Mouse (Mus musculus): ENCODE data around the gene Lrba. TPM values are rescaled to one million over a fixed set of nuclear protein-coding genes. Genes with fewer than 3 reads are reported as not detected.

Lrba gene
- polyA plus RNA-seq, 1 experiment from 2014 or later, result 1.8 TPM

GRCm38 (mm10) chr3:86786845-86787351, 562.4 kb downstream of the Lrba start:
- no peaks in the 10 kb centered on the region for H3K27me3 ChIP-seq
- no peak overlapping the region for H3K9ac ChIP-seq
- ATAC-seq (replicated peaks; ENCODE audit: insufficient number of reproducible peaks, insufficient read depth, low FRiP score, low read depth), result peak; percentile 90
- no peaks in the 10 kb centered on the region for H3K9me3 ChIP-seq (replicated peaks)
- 0 out of 2 replicates have a peak overlapping the region, but pooled peaks have one; percentile 19 for H3K4me2 ChIP-seq
- 31% methylated on average over 11 of the region's 11 CpGs for WGBS
- no peaks in the 10 kb centered on the region for H3K36me3 ChIP-seq
- peaks cover 39% of the 10 kb centered on the region for H3K4me1 ChIP-seq (replicated peaks)
- H3K27ac ChIP-seq, result peak overlapping the region; percentile 72
- no peak overlapping the region for H3K4me3 ChIP-seq

DNA sequence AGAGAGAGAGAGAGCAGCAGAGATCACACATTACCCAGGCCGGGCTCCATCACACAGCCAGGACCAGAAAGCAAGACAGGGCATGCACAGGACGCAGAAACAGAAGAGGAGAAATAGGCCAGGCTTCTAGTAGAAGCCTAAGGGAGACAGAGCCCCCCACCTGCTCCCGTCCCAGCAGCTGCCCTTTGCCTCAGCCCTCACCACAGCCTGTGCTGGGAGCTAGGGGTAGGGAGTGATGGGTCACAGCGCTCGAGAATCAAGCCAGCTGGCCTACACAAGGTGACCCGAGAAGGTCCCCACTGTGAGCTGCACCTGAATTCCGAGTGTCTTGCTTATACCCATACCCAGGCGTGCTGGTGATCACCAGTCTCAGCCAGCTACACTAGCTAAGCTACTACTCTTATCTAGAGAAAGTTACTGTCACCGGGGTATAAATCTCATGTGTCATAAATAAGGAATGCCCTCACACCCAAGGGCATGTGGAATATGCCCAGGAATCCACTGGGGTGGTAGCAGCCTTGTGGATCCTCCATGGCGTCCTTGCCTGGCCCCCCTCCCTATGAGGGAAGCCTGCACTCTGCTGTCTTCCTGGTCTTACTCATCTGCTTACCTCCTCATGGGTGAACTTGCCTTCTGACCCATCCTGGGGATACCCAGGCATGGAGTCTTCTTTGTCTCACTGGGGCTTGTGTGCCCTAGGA, 563.1 kb downstream of the Lrba start:
- WGBS, result 57% methylated on average over 10 of the region's 10 CpGs
- no peak for ATAC-seq (replicated peaks; ENCODE audit: insufficient number of reproducible peaks, insufficient read depth, low FRiP score, low read depth)
- H3K9ac ChIP-seq, result no peak overlapping the region
- peak overlapping the region; percentile 72 for H3K27ac ChIP-seq
- H3K27me3 ChIP-seq, result no peaks in the 10 kb centered on the region
- no peaks in the 10 kb centered on the region for H3K9me3 ChIP-seq (replicated peaks)
- no peak overlapping the region for H3K4me3 ChIP-seq
- H3K4me1 ChIP-seq (replicated peaks), result peaks cover 39% of the 10 kb centered on the region
- H3K4me2 ChIP-seq, result 0 out of 2 replicates have a peak overlapping the region, but pooled peaks have one; percentile 19
- H3K36me3 ChIP-seq, result no peaks in the 10 kb centered on the region

DNA sequence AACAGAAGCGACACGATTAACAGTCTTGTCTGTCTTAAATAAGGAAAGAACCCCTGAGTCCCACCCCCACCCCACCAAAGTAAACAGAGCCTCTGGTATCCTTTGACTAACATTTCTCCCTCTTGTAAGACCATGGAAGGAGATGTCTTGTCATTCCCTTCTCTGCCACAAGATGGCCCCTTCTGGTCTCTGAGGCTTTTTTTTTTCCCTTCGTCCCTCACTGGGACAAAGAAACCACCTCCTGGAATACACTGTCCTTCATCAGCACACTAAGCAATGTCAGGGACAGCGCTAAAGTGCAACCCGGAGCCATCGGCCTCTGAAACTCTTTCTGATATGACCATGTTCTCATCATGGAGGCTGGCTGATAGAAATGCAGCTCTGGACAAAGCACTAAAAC, 564.2 kb downstream of the Lrba start:
- H3K9ac ChIP-seq, result no peak overlapping the region

GRCm38 (mm10) chr3:86789752-86790151, 565.3 kb downstream of the Lrba start:
- Histone ChIP-seq H3K4me2 (no peak overlapping the region), H3K9me3 (replicated peaks) (no peaks in the 10 kb centered on the region), H3K27me3 (no peaks in the 10 kb centered on the region), H3K27ac (no peak overlapping the region), H3K4me3 (no peak overlapping the region), H3K9ac (no peak overlapping the region), H3K4me1 (replicated peaks) (peaks cover 47% of the 10 kb centered on the region), H3K36me3 (no peaks in the 10 kb centered on the region)
- no peak for ATAC-seq (replicated peaks; ENCODE audit: insufficient number of reproducible peaks, insufficient read depth, low FRiP score, low read depth)
- WGBS, result 75% methylated on average over 5 of the region's 5 CpGs

More for the DNA sequence above, 564.2 kb downstream of the Lrba start:
- 37% methylated on average over 6 of the region's 6 CpGs for WGBS
- H3K27ac ChIP-seq, result peak overlapping the region; percentile 6; the same call in 1 of the 2 replicates
- peak overlapping the region; percentile 9; the same call in 1 of the 2 replicates for H3K4me2 ChIP-seq
- H3K36me3 ChIP-seq, result no peaks in the 10 kb centered on the region
- no peaks in the 10 kb centered on the region for H3K9me3 ChIP-seq (replicated peaks)
- peaks cover 45% of the 10 kb centered on the region for H3K4me1 ChIP-seq (replicated peaks)
- no peak for ATAC-seq (replicated peaks; ENCODE audit: insufficient number of reproducible peaks, insufficient read depth, low FRiP score, low read depth)
- no peak overlapping the region for H3K4me3 ChIP-seq
- no peaks in the 10 kb centered on the region for H3K27me3 ChIP-seq

- Histone ChIP-seq H3K27me3 (no peaks in the 10 kb centered on the region), H3K4me3 (no peak overlapping the region), H3K36me3 (no peaks in the 10 kb centered on the region), H3K27ac (peak overlapping the region; percentile 48), H3K9ac (no peak overlapping the region), H3K4me2 (no peak overlapping the region), H3K4me1 (replicated peaks) (peaks cover 22% of the 10 kb centered on the region), H3K9me3 (replicated peaks) (no peaks in the 10 kb centered on the region)
- no peak for ATAC-seq (replicated peaks; ENCODE audit: insufficient number of reproducible peaks, insufficient read depth, low FRiP score, low read depth)
- WGBS, result 43% methylated on average over 4 of the region's 4 CpGs
Observed at GRCm38 (mm10) chr3:86793264-86793663, 568.8 kb downstream of the Lrba start.

GRCm38 (mm10) chr3:86793720-86794191, 569.3 kb downstream of the Lrba start:
- WGBS, result 23% methylated on average over 1 of the region's 1 CpGs
- Histone ChIP-seq H3K4me1 (replicated peaks) (peaks cover 20% of the 10 kb centered on the region), H3K36me3 (no peaks in the 10 kb centered on the region), H3K27me3 (no peaks in the 10 kb centered on the region), H3K9ac (no peak overlapping the region), H3K4me2 (no peak overlapping the region), H3K27ac (peak overlapping the region; percentile 48), H3K4me3 (no peak overlapping the region), H3K9me3 (replicated peaks) (no peaks in the 10 kb centered on the region)
- ATAC-seq (replicated peaks; ENCODE audit: insufficient number of reproducible peaks, insufficient read depth, low FRiP score, low read depth), result peak; percentile 67

- H3K4me3 ChIP-seq, result no peak overlapping the region
- no peaks in the 10 kb centered on the region for H3K36me3 ChIP-seq
- no peak overlapping the region for H3K27ac ChIP-seq
- no peak for ATAC-seq (replicated peaks; ENCODE audit: insufficient number of reproducible peaks, insufficient read depth, low FRiP score, low read depth)
- H3K9me3 ChIP-seq (replicated peaks), result no peaks in the 10 kb centered on the region
- peaks cover 11% of the 10 kb centered on the region; the same call in 1 of the 2 replicates for H3K4me1 ChIP-seq (replicated peaks)
- no peaks in the 10 kb centered on the region for H3K27me3 ChIP-seq
- H3K4me2 ChIP-seq, result no peak overlapping the region
- 33% methylated on average over 6 of the region's 6 CpGs for WGBS
- H3K9ac ChIP-seq, result no peak overlapping the region
Observed at GRCm38 (mm10) chr3:86796716-86797115, 572.2 kb downstream of the Lrba start.

DNA sequence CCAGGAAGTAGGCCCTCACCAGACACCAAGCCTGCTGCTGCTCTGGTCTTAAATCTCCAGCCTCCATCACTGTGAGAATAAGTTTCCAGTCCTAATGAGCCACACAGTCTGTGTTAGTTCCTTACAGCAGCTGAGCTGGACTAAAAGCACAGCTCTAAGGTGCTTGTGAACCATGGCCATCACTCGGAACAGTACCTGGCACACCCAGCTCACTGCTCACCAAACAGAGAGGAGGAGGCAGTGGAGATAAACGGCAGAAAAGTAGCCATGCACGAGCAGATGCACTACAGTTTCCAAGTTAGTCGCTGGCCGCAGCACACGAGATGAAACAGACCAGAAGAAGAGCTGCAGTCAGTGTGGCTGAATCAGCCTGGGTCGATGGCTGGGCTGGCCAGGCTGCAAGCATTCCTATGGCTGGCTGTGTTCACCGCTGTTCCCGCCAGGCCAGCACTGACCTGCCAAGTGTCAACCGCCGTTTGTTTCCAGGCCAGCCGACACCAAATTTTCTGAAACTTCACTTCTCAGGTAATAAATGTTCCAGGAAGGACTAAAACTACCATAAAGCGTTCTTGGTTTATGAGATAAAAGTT, 573.5 kb downstream of the Lrba start:
- H3K9me3 ChIP-seq (replicated peaks), result no peaks in the 10 kb centered on the region
- no peak for ATAC-seq (replicated peaks; ENCODE audit: insufficient number of reproducible peaks, insufficient read depth, low FRiP score, low read depth)
- H3K27me3 ChIP-seq, result no peaks in the 10 kb centered on the region
- no peak overlapping the region for H3K9ac ChIP-seq
- no peak overlapping the region for H3K4me2 ChIP-seq
- no peaks in the 10 kb centered on the region for H3K36me3 ChIP-seq
- 63% methylated on average over 13 of the region's 13 CpGs for WGBS
- no peak overlapping the region for H3K4me3 ChIP-seq
- H3K27ac ChIP-seq, result no peak overlapping the region
- H3K4me1 ChIP-seq (replicated peaks), result peaks cover 11% of the 10 kb centered on the region; the same call in 1 of the 2 replicates

GRCm38 (mm10) chr3:86799041-86799440, 574.6 kb downstream of the Lrba start:
- peaks cover 6% of the 10 kb centered on the region; the same call in 1 of the 2 replicates for H3K4me1 ChIP-seq (replicated peaks)
- H3K4me2 ChIP-seq, result no peak overlapping the region
- H3K9me3 ChIP-seq (replicated peaks), result no peaks in the 10 kb centered on the region
- H3K27ac ChIP-seq, result no peak overlapping the region
- H3K4me3 ChIP-seq, result no peak overlapping the region
- H3K27me3 ChIP-seq, result no peaks in the 10 kb centered on the region
- no peak for ATAC-seq (replicated peaks; ENCODE audit: insufficient number of reproducible peaks, insufficient read depth, low FRiP score, low read depth)
- H3K9ac ChIP-seq, result no peak overlapping the region
- 66% methylated on average over 9 of the region's 9 CpGs for WGBS
- no peaks in the 10 kb centered on the region for H3K36me3 ChIP-seq

DNA sequence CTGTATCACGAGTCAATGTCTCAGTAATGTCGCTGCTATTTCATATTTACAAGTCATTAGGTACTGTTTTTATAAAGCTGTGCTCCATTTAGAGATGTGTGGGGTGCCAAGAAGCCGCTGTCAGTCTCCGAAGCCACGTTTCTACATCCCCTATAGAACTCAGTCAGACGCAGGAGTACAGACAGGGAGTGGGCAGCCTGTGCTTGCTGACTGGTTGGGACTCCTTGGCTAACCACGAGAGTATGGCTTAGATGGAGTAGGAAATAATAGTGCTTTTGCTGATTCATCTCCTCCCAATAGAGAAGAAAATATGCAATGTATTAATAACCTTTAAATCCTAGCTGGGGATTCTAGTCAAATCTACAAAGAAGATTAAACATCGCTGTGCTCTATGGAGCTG, 576.4 kb downstream of the Lrba start:
- no peak overlapping the region for H3K27ac ChIP-seq
- no peaks in the 10 kb centered on the region for H3K36me3 ChIP-seq
- H3K9ac ChIP-seq, result no peak overlapping the region
- H3K9me3 ChIP-seq (replicated peaks), result no peaks in the 10 kb centered on the region
- ATAC-seq (replicated peaks; ENCODE audit: insufficient number of reproducible peaks, insufficient read depth, low FRiP score, low read depth), result no peak
- H3K4me3 ChIP-seq, result no peak overlapping the region
- H3K27me3 ChIP-seq, result no peaks in the 10 kb centered on the region
- WGBS, result 82% methylated on average over 8 of the region's 8 CpGs
- H3K4me2 ChIP-seq, result no peak overlapping the region
- peaks cover 6% of the 10 kb centered on the region; the same call in 1 of the 2 replicates for H3K4me1 ChIP-seq (replicated peaks)

GRCm38 (mm10) chr3:86802825-86803224, 578.3 kb downstream of the Lrba start:
- Histone ChIP-seq H3K9ac (no peak overlapping the region), H3K27me3 (no peaks in the 10 kb centered on the region), H3K9me3 (replicated peaks) (no peaks in the 10 kb centered on the region), H3K4me3 (no peak overlapping the region), H3K36me3 (no peaks in the 10 kb centered on the region), H3K27ac (no peak overlapping the region), H3K4me1 (replicated peaks) (peaks cover 6% of the 10 kb centered on the region; the same call in 1 of the 2 replicates), H3K4me2 (no peak overlapping the region)
- ATAC-seq (replicated peaks; ENCODE audit: insufficient number of reproducible peaks, insufficient read depth, low FRiP score, low read depth), result no peak
- 48% methylated on average over 8 of the region's 8 CpGs for WGBS

All from heart, embryonic 15.5 days (tissue).